Mouse (Mus musculus) left cerebral cortex, postnatal 10 days (tissue): ENCODE data around the gene Cdk2ap2. TPM values are rescaled to one million over a fixed set of nuclear protein-coding genes. Genes with fewer than 3 reads are reported as not detected.
A peak's percentile ranks its signal among the peaks of the same experiment; 100 is the strongest.

Experiments
- DNase-seq, 2 experiments: peaks; one replicate each; pipeline ENCODE4 v3.0.0; 2021 to 2022; ENCODE audit warnings: low spot score in 2 of 2, mixed read lengths in 1 of 2; ENCODE audit errors: extremely low spot score in 1 of 2
- intact Hi-C: fragments of 180-260 bp; cut with DNase I; formaldehyde crosslinking; loops from one replicate; pipeline ENCODE4 v1.15.1; 2025
- total RNA-seq, 2 experiments: library from RNA; stranded (reverse); gene quantifications; 2 replicates each; pipeline ENCODE4 v1.2.3; 2021

Gene Cdk2ap2
- total RNA-seq, 2 experiments from 2014 or later, result 20.4 to 21.6 TPM

DNA sequence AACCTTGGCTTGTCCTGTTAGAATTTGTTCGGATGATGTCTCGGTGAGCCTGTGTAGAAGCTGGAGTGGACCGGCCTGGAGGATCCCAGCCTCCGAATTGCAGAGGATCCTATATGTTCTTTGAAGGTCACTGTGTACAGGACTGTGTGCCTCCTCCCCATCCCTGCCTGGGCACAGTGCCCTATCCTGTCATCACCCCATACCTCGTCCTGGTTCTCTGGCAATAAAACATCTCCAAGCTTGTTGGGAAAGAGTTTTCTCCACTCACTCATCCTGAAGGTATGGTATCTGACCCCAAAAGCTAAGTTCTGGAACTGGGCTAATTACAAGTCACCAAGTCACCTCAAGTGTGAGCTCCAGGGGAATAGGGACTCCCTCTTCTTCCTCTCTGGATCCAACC, 9.9 kb upstream of the Cdk2ap2 start:
- DNase-seq, result no peak
- intact Hi-C loops, result loop anchor here (5.0 kb wide), 1 partner anchor 35 kb away; no protein-coding TSS in a partner anchor

DNA sequence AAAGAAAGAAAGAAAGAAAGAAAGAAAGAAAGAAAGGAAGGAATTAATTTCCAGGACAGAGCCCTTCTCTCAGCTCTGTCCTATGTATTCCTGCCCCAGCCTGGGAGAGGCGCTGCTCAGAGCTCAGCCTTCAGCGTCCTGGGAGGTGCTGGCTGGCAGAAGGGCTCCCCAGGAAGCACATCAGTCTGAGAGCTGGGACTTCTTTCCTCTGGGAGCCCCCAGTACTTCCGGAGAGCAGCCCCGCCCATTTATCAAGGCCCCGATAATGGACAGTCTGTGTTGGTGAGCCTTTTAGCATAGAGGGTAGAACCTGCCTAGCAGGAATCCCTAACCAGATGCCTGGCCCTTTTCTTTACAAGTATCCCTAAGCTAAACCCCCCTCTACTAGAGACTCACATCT, 8.8 kb upstream of the Cdk2ap2 start:
- intact Hi-C loops, result loop anchor here (5.0 kb wide), 1 partner anchor 36 kb away; no protein-coding TSS in a partner anchor
- DNase-seq, result no peak

DNA sequence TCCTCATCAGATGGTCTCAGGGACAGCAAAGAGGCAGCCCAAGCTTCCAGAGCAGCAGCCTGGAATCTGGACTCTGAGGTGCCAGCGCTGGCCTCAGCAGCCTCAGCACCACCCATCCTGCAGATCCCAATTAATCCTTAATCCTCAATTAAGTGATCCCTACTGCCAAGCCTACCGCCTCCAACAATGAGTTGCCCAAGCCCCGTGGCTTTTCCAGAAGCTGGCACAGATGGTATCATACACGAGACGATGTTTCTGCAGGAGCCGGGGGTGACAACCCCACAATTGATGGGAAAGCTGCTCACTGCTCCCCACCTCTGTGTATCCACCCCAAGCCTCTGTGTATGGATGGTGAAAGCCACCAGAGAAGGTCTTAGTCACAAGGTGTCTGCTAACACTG, 7.9 kb upstream of the Cdk2ap2 start:
- intact Hi-C loops, result loop anchor here (5.0 kb wide), 1 partner anchor 37 kb away; no protein-coding TSS in a partner anchor

DNA sequence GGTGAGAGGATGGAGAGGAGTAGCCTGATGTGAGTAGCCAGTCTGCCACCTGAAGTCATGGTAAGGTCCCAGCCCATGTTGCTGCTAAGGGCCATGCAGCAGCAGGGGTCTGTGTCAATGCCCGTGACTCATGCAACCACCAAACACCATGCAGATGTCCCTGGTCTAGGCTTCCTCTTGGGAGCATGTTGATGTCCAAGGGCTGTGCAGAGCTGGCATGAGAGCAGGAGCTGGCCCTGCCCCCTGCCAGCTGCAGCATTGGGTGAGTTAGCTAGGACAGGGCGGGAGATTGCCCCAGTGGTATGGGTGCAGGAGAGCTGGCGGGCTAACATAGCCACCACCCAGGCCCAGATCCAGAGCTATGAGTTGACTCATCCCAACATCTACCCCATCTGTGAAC, 6.5 kb upstream of the Cdk2ap2 start:
- intact Hi-C loops, result no loop called here
- no peak for DNase-seq

More for the DNA sequence above, 7.9 kb upstream of the Cdk2ap2 start:
- DNase-seq, result no peak

DNA sequence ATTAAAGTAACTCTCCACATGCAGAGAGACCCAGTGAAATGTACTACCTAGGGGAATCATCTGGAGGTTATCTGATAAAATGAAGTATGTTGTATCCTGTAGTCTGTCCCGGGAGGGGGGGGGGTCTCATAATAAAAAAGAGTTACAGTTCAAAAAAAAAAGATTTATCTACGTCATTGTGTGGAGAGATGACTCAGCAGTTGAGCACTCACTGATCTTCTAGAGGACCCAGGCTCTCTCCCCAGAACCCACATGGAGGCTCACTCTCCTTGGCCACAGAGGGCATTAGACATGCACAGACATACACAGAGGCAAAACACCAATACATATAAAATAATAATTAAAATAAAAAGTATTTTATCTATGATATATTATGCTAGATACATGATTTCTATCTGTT, 5.6 kb upstream of the Cdk2ap2 start:
- no peak for DNase-seq
- intact Hi-C loops, result no loop called here

DNA sequence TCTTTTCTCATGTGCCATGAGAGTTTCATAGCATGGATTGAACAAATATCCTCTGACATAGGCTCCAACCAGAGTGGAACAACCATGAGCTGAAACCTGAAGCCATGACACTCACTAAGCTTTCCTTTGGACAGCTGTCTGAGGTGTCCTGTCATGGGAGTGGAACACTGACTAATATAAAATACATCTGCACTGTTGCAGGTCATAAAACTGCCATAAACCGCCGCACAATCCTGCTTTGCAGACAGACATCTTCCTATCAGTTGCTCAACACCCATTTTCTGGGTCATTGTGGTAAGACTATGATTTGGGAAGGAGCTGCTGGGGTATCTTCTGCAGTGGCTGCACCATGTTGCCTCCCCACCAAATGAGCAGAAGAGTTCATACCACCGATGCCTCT, 4.2 kb upstream of the Cdk2ap2 start:
- no peak for DNase-seq
- intact Hi-C loops, result no loop called here

DNA sequence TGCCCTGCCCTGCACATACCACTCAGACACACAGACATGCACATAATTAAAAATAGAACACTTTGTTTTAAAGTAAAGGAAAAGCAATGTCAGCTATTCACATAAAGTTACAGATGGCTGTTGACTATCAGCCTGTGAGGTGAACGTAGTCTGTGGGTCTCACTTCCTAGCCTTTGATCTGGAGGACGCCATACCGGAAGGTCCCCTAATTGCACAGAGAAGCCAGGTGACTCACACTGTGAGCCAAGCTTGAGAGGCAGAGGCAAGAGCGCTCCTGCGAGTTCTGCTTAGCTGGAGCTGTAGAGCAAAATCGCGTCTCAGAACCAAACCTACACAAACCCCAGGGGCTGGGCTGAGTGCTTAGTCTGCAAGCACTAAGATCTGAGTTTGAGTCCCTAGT, 3.2 kb upstream of the Cdk2ap2 start:
- intact Hi-C loops, result no loop called here
- no peak for DNase-seq

DNA sequence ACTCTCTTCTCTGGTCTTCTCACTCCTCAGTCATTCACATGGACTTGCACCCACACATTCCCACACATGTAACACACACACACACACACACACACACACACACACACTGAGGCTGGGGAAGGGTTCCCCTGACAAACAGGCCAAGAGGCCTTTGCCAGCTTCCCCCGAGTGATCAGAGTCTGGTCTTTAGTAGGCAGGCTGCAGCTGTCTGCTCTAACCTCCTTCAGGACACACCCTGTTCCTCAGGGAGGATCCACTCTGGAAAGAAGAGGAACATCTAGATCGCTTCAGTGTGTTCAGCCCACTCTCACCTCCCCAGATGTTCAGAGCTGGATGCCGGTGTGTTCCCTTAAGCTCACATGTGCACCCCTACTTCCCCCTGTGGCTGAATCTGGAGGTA, 2.6 kb upstream of the Cdk2ap2 start:
- intact Hi-C loops, result no loop called here
- DNase-seq, result no peak

DNA sequence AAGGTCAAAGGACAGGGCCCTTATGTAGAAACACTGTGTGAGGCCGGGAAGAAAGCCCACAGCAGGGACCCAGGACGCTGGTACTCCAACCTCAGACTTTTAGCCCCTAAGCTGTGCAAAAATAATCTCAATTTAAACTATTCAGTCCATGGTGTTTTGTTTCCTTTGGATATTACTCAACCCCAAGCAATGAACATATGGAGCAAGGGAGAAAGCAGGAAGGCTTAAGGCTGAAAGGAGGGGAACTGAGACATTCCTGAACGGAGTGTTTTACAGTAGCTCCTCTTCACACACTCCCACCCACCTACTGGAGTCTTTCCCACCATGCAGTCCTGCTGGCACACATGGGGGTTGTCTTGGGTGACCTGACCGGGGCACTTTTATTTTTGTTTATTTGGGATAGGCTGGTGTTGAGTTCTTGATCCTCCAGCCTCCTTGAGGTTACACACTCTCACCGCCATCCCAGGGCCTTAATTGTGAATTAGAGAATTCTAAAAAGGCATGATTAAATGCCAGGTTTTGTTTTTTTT, 2.1 kb upstream of the Cdk2ap2 start:
- no peak for DNase-seq
- intact Hi-C loops, result no loop called here

DNA sequence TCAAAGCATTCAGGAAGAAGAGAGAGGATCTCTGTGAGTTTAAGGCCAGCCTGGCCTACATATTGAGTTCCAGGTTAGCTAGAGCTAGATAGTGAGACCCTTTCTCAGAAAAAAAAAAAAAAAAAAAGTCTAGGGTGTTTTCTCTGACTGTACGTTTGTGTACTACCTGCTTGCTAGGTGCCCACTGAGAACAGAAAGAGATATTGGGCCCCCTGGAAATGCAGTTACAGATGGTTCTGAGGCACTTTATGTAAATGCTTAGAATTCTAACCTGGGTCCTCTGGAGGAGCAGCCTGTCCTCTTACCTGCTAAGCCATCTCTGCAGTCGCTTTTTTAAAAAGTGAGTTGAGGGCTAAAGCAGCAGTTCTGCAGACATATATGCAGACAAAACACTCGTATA, 1.2 kb upstream of the Cdk2ap2 start:
- DNase-seq, result no peak
- intact Hi-C loops, result no loop called here

DNA sequence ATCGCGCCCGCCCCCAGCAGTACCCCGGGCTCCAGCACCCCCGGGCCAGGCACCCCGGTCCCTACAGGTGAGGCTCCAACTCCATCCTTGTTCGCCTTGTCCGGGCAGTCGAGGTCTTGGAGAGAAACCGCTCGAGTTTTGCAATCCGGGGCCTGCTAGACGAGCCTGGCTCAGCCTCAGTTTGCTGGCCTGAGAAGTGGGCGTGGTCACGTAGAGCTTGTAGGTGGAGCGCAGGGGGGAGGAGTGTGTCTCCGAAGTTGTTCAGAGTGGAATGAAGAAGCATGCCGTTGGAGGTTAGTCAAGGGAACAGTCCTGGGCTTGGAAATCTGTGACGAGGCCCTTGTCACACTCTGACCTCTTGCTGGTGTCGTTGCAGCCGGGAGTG, 451 bp downstream of the Cdk2ap2 start:
- intact Hi-C loops, result no loop called here
- peak in 1 of 2 experiments; percentile 84 for DNase-seq

DNA sequence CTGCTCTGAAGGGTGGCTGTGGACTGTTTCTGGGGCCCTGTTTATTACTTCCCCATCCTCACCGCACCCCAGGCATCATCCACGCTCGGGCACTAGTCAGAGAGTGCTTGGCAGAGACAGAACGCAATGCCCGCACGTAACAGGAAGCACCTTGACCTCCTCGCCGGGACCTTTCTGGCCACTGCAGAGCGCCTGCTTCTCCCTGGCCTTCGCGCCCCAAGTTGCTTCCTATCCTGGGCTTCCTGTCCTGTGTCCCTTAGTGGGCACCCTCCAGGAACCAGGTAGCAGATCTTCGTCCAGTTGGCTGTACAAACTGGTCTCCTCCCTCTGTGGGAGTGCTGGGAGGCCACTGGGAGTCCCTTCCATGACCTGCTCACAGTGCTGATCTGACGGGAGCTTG, 1.4 kb downstream of the Cdk2ap2 start:
- intact Hi-C loops, result no loop called here
- DNase-seq, result no peak

DNA sequence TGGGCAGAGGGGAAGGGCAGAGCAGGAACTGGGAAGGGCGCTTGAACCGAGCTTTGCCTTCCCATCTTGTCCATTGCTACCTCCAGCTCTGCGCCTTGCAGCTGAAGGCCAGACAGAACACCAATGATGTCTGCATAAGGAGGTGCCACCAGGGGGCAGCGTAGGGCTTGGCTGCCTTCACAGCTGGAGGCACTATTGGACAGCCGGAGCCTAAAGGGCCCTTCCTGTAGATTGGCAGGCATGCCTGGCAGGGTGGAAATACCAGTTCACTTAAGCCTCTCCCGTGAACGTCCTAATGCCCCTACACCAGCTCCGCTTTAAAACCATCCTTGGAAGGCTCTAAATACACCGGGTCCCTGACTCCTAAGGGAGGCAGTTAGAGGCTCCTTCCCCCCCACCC, 2.1 kb downstream of the Cdk2ap2 start:
- DNase-seq, result peak; percentile 85 to 92
- intact Hi-C loops, result no loop called here

DNA sequence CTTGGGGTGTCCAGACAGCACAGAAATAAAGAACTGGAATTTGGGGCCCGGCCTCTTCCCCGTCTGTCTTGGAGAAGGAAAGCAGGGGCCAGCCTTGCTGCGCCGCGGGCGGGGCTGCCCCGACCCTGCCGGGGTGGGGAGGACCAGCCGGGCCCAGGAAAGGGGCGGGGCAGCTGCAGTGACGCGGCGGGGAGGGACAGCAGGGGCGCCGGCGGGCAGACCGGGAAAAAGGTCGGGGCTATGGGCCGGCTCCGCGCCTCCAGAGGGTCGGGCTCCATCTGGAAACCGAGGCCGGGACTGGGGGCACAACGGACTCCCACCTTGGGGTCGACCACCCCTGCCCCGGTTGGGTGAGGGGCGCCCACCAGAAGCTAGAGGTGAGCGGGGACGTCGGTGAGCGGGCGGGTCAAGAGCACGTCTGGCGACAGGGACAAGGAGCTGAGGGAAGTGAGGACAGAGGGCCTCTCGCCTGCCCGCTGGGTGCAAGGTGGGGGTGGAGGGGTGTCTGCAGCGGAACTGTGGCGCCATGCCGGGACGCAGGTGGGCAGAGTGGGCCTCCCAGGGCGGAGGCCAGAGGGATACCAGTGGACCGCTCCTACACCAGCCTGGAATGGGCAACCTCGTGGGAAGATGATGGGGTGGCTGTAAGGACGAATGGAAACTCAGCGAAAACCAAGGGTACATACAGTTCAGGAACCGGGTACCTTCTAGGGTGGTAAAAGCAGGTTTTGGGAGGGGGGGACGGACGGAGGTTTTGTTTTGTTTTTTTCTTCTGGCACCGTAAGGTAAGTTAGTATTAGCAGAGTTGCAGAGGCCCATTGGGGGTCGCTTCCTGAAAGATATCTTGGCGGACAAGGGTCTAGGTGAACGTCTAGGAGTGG, 3.1 kb downstream of the Cdk2ap2 start, which contains the start of gene Pitpnm1:
Gene Pitpnm1 (plus strand): TSS at position 162 of the 881 bp plus-strand sequence.
- peak in 1 of 2 experiments; percentile 84 for DNase-seq
- intact Hi-C loops, result loop anchor here (10.0 kb wide), 1 partner anchor 125 kb away; no protein-coding TSS in a partner anchor

DNA sequence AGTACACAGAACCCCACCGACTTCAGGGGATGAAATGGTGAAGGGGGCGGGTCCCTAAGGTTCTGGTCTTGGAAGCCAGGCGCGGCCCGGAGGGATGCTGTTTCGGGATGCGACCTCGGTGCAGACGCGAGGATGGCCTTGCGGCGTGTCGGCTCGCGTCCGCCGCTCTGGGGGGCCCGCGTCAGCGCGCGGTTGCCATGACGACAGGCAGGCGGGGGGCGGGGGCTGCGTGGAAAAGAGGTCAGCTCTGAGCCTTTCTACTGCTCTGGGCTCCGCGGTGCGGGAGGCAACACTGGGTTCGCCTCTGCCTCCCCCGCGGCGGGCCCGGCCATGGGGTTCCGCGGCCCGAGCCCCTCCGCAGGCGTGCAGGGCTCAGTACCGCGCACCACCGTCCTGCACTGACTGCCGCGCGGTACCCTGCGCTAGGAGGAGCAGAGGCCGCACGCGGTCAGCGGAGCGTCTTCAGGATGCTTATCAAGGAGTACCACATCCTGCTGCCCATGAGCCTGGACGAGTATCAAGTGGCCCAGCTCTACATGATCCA, 3.8 kb downstream of the Cdk2ap2 start:
- intact Hi-C loops, result loop anchor here (10.0 kb wide), 1 partner anchor 124 kb away; no protein-coding TSS in a partner anchor
- DNase-seq, result peak in 1 of 2 experiments; percentile 84

DNA sequence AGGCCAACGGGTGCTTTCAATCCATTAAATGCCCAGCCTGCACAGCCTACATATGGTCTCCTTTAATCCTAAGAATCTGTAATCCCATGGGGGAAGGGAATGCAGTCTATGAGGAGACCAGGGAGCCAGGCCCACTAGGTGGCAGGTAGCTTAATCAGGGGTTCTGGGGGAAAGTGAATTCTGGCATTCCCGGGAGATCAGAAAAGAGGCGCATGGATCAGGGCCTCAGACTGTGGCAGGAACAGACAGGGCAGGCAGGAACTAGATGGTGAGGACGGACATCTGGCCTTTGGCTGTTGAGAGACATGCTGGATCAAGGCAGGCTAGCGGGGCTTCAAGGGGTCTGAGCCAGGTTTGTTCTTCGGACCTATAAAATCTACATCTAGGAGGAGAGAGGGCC, 4.5 kb downstream of the Cdk2ap2 start:
- intact Hi-C loops, result loop anchor here (10.0 kb wide), 1 partner anchor 123 kb away; no protein-coding TSS in a partner anchor
- no peak for DNase-seq

DNA sequence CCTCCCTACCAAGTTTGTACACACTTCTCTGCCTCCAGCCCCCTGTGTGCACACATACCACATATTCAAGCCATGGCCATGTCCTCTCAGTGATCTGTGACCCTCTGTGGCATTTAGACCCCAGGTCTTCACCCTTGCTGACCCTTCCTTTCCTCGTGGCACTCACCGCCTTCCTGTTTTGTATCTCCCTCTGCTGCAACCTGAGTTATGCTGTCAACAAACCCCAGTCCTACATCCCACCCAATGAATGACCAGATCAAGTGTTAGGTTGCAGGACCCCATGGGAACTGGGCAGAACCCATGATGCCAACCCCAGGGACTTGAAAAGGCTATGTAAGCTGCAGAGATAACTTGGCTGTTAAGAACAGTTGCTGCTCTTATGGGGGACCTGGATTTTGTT, 5.1 kb downstream of the Cdk2ap2 start:
- no peak for DNase-seq
- intact Hi-C loops, result loop anchor here (10.0 kb wide), 1 partner anchor 123 kb away; no protein-coding TSS in a partner anchor

DNA sequence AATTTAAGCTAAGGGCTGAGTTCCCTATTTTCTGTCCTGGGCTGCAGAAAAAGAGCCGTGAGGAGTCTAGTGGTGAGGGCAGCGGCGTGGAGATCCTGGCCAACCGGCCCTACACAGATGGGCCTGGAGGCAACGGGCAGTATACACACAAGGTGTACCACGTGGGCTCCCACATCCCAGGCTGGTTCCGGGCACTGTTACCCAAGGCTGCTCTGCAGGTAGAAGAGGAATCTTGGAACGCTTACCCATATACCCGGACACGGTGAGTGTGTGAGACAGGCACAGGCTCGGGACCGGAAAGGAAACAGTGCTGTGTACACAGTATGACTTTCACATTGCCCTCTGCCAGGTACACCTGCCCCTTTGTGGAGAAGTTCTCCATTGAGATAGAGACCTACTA, 5.6 kb downstream of the Cdk2ap2 start:
- DNase-seq, result no peak
- intact Hi-C loops, result loop anchor here (10.0 kb wide), 1 partner anchor 122 kb away; no protein-coding TSS in a partner anchor

DNA sequence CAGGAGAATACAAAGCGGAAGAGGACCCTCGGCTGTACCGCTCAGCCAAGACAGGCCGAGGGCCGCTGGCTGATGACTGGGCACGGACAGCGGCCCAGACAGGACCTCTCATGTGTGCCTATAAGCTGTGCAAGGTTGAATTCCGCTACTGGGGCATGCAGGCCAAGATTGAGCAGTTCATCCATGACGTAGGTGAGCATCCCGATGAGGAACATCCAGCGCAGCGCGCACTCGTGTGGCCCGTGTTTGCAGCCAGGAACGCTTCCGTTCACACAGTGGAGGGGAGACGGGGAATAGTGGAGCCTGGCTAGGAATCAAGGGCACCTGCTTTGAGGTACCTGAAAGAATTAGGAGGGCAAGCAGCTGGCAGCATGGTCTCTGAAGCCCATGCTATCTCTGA, 6.3 kb downstream of the Cdk2ap2 start:
- no peak for DNase-seq
- intact Hi-C loops, result loop anchor here (10.0 kb wide), 1 partner anchor 122 kb away; no protein-coding TSS in a partner anchor

DNA sequence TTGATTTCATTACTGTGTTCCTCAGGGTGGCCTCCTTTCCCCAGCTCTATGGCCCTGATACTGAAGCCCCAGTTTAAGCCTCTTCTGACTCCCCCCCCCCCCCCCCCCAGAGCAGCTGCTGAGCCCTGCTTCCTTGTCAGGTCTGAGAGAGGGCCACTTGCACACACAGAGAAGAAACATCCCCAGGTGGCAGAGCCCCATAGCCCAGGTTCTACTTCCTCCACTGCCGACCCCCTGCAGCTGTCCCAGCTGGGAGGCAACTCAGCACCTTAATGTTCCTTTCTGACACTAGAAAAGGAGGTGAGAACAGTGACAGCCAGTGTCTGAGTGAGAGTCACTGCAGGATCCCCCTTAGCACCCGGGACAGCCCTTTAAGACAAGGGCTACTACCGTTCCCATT, 6.8 kb downstream of the Cdk2ap2 start:
- no peak for DNase-seq
- intact Hi-C loops, result loop anchor here (10.0 kb wide), 1 partner anchor 121 kb away; no protein-coding TSS in a partner anchor
